Mouse (Mus musculus) adipocyte (in vitro differentiated cells): ENCODE measurements at regions not wholly inside any gene's neighbourhood (a gene's known extent, or its start where the extent isn't known, plus 50 kb on each side); places are given as distances from the start of the nearest gene placed in this dataset.
"Not testable (repeated sequence)": the region's sequence is repeated elsewhere in the genome, so short reads cannot be mapped to it uniquely, and the experiment has no call there.

Experiments
- DNase-seq: peaks from one replicate; pipeline ENCODE4 v3.0.0-alpha.2; 2016; ENCODE audit warnings: low spot score

GRCm38 (mm10) chr5:77816759-77817280 lies 409.0 kb upstream of the Igfbp7 start:
- DNase-seq, result no peak

- DNase-seq, result no peak
Observed at GRCm38 (mm10) chr5:77809844-77810243, 402.0 kb upstream of the Igfbp7 start.

GRCm38 (mm10) chr5:77807726-77808125 lies 399.9 kb upstream of the Igfbp7 start:
- DNase-seq, result peak; percentile 39

GRCm38 (mm10) chr5:77806334-77807157 lies 398.7 kb upstream of the Igfbp7 start:
- DNase-seq, result no peak

- DNase-seq, result no peak
Observed at GRCm38 (mm10) chr5:77805796-77806195, 398.0 kb upstream of the Igfbp7 start.

GRCm38 (mm10) chr5:77805303-77805702 lies 397.5 kb upstream of the Igfbp7 start:
- DNase-seq, result no peak

- no peak for DNase-seq
Observed at GRCm38 (mm10) chr5:77804113-77804512, 396.3 kb upstream of the Igfbp7 start.

- no peak for DNase-seq
Observed at GRCm38 (mm10) chr5:77803562-77803961, 395.7 kb upstream of the Igfbp7 start.

- no peak for DNase-seq
Observed at GRCm38 (mm10) chr5:77796960-77797359, 389.1 kb upstream of the Igfbp7 start.

- no peak for DNase-seq
Observed at GRCm38 (mm10) chr5:77795766-77796165, 387.9 kb upstream of the Igfbp7 start.

GRCm38 (mm10) chr5:77783953-77784352 lies 376.1 kb upstream of the Igfbp7 start:
- DNase-seq, result no peak

GRCm38 (mm10) chr5:77762426-77763042 lies 354.7 kb upstream of the Igfbp7 start:
- DNase-seq, result no peak

GRCm38 (mm10) chr5:77762013-77762412 lies 354.2 kb upstream of the Igfbp7 start:
- DNase-seq, result no peak

- no peak for DNase-seq
Observed at GRCm38 (mm10) chr5:77748933-77749332, 341.1 kb upstream of the Igfbp7 start.

GRCm38 (mm10) chr5:77746604-77747003 lies 338.8 kb upstream of the Igfbp7 start:
- DNase-seq, result no peak

GRCm38 (mm10) chr5:77743467-77743866 lies 335.6 kb upstream of the Igfbp7 start:
- no peak for DNase-seq

GRCm38 (mm10) chr5:77730286-77730685 lies 322.4 kb upstream of the Igfbp7 start:
- not testable (repeated sequence) for DNase-seq

- DNase-seq, result no peak
Observed at GRCm38 (mm10) chr5:77681592-77681991, 273.8 kb upstream of the Igfbp7 start.

- DNase-seq, result no peak
Observed at GRCm38 (mm10) chr5:77672073-77672924, 264.5 kb upstream of the Igfbp7 start.

- no peak for DNase-seq
Observed at GRCm38 (mm10) chr5:77663096-77663495, 255.3 kb upstream of the Igfbp7 start.

- no peak for DNase-seq
Observed at GRCm38 (mm10) chr5:77659016-77659415, 251.2 kb upstream of the Igfbp7 start.

GRCm38 (mm10) chr5:77644651-77645050 lies 236.8 kb upstream of the Igfbp7 start:
- DNase-seq, result no peak
